Mouse (Mus musculus): ENCODE measurements around the gene Cacnb1. TPM values are rescaled to one million over a fixed set of nuclear protein-coding genes. Genes with fewer than 3 reads are reported as not detected.

Gene Cacnb1
- polyA plus RNA-seq, 1 experiment from 2014 or later = 0.95 TPM

DNA sequence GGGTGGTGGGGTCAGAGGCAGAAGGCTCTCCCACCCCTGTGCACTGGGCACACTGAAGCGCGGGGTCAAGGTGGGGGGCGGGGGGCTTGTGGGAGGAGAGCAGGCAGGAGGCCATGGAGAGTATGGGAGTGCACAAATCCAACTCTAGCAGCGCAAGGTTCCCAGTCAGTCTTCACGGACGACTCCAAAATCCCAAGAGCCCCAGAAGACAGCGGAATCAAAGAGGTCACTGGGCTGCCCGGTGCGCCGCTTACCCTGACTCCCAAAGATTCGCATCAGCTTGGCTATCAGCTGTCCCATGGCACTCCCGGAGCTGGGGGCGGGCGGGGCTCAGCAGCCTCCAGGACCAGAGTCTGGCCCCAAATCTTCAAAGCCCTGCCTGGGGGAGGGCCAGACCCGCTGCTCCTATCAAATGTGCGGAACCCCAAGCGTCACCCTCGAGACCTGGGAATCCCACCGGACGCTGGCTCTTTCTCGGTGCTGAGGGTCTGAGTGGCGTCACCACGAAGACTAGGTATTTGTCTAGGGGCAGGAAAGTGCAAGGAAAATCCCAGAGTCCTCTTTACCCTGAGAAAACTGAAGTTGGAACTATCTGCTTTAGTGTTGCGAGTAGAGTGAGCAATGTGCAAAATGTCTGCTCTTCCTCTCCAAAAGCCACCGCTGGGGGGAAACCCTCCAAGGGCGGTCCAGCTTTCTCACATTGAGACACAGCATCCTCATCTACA is 27.1 kb downstream of the Cacnb1 start, which contains the start of gene Arl5c:
Gene Arl5c (minus strand): TSS at position 618 of the 725 bp plus-strand sequence.
- Histone ChIP-seq H3K27me3 (replicated peaks) (peaks cover 70% of the 10 kb centered on the region), H3K27ac (no peak within 1 kb of the TSS), H3K4me3 (peak within 1 kb of the TSS; percentile 52), H3K9ac (peak within 1 kb of the TSS; percentile 55), H3K36me3 (no peaks in the 10 kb centered on the region), H3K4me1 (peaks cover 47% of the 10 kb centered on the region), H3K9me3 (replicated peaks) (no peaks in the 10 kb centered on the region), H3K4me2 (peak within 1 kb of the TSS; percentile 78)
- 1% methylated on average over 26 of the region's 26 CpGs for whole genome bisulfite sequencing (ENCODE audit: insufficient replicate concordance)
- peak; percentile 36; the same call in 1 of the 2 replicates for ATAC-seq

DNA sequence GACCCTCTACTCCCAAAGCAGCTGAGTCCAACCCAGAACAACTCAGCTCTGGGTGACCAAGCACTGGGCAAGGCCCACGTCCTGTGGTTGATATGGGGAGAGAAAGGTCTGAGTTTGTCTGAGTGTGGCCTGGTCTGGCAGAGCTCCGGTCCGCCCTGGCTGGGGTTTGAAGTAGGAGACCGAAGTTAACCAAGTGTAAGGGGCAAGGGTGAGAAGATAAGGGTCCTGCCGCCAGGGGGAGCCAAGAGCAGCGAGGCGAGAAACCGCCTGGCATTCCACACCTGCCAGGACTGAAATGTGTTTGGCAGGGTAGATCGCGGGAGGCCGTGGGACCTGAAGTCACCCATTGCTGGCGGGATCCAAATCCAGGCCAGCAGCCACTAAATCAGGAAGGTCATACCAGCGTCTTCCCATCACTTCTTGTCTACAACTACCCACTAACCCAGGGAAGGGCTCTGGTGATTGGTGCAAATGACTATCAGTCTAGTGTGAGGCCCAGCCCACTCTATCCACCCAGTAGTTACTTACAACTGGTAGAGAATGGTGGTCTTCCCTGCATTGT is 28.2 kb downstream of the Cacnb1 start:
- Histone ChIP-seq H3K9me3 (replicated peaks) (no peaks in the 10 kb centered on the region), H3K36me3 (no peaks in the 10 kb centered on the region), H3K4me1 (peaks cover 57% of the 10 kb centered on the region), H3K27me3 (replicated peaks) (peaks cover 65% of the 10 kb centered on the region), H3K4me2 (peak overlapping the region; percentile 78), H3K27ac (no peak overlapping the region), H3K9ac (peak overlapping the region; percentile 55), H3K4me3 (peak overlapping the region; percentile 52)
- WGBS (ENCODE audit: insufficient replicate concordance) = 7% methylated on average over 13 of the region's 13 CpGs
- peak; percentile 69 for ATAC-seq

DNA sequence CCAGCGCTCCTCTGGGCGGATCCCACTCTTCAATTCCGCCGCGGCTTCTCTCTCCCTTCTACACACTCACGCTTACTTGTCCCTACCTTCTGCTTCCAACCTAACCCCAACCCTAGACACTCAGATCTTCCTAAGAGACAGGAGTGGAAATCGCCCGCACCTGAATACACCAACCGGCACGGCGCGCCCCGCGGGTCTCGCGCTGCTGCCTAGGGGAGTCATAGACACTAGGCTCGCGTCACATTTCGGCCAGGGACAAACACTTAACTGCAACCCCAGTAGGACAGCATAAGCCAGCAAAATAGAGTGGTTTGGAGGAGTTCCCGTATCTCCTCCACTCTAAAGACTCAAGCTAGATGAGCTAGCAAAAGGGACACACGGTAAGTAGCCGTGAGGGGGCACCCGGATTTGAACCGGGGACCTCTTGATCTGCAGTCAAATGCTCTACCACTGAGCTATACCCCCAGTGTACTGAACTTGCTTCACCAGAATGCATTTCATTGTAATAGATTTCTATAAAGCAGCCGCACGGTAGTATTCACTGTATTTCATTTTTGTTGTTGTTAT is 34.2 kb downstream of the Cacnb1 start:
- H3K4me3 ChIP-seq = peak overlapping the region; percentile 89
- peaks cover 39% of the 10 kb centered on the region for H3K4me1 ChIP-seq
- no peaks in the 10 kb centered on the region for H3K36me3 ChIP-seq
- no peaks in the 10 kb centered on the region for H3K9me3 ChIP-seq (replicated peaks)
- peak; percentile 84 for ATAC-seq
- WGBS (ENCODE audit: insufficient replicate concordance) = under 1% methylated on average over 26 of the region's 26 CpGs
- H3K27ac ChIP-seq = peak overlapping the region; percentile 91
- H3K27me3 ChIP-seq (replicated peaks) = peaks cover 54% of the 10 kb centered on the region
- H3K4me2 ChIP-seq = peak overlapping the region; percentile 92
- peak overlapping the region; percentile 87 for H3K9ac ChIP-seq

DNA sequence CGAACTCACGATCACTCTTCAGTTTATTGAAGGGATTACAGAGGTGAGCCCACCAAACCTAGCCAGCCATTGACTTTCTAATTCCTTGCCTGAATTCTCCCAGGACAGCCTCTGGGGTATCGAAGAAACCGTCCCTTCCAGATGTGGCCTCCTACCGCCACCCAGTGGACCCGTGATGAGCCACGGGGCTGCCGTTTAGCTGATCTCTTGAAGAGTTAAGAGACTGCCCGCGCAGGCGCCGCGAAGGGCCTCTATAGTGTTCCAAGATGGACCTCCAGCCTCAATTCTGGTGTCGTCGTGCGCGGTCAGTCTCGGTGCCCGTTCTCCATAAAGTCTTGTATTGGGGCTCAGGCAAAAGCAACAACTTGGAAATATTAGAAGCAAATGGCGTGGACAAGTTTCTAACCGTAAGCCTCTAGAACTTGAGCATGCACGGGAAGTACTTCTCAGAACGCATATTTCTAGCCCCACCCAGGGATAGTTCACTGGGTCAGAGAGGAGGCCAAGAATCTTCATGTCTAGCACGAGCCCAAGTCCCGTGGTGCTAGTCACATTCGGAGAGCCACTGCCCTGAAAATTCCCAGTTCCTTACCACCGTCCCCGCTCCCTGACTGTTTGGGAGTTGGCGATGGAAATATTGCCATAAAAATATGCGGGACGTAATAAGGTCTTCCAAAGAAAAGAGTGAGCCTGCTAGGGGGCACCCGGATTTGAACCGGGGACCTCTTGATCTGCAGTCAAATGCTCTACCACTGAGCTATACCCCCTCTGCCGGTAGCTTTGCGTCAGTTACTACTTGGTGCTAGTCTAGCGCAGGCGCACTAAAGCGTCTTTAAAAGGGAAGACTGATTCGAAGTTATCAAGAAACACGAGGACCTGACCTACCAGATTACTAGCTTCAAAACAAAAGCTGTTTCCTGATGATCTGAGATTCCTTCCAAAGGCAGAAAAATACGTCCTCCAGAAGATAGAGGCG is 35.0 kb downstream of the Cacnb1 start:
- peak; percentile 77 for ATAC-seq
- H3K4me3 ChIP-seq = peak overlapping the region; percentile 89
- peak overlapping the region; percentile 87 for H3K9ac ChIP-seq
- peaks cover 62% of the 10 kb centered on the region for H3K27me3 ChIP-seq (replicated peaks)
- peak overlapping the region; percentile 91 for H3K27ac ChIP-seq
- no peaks in the 10 kb centered on the region for H3K9me3 ChIP-seq (replicated peaks)
- H3K36me3 ChIP-seq = no peaks in the 10 kb centered on the region
- H3K4me1 ChIP-seq = peaks cover 39% of the 10 kb centered on the region
- under 1% methylated on average over 42 of the region's 42 CpGs for WGBS (ENCODE audit: insufficient replicate concordance)
- H3K4me2 ChIP-seq = peak overlapping the region; percentile 92

DNA sequence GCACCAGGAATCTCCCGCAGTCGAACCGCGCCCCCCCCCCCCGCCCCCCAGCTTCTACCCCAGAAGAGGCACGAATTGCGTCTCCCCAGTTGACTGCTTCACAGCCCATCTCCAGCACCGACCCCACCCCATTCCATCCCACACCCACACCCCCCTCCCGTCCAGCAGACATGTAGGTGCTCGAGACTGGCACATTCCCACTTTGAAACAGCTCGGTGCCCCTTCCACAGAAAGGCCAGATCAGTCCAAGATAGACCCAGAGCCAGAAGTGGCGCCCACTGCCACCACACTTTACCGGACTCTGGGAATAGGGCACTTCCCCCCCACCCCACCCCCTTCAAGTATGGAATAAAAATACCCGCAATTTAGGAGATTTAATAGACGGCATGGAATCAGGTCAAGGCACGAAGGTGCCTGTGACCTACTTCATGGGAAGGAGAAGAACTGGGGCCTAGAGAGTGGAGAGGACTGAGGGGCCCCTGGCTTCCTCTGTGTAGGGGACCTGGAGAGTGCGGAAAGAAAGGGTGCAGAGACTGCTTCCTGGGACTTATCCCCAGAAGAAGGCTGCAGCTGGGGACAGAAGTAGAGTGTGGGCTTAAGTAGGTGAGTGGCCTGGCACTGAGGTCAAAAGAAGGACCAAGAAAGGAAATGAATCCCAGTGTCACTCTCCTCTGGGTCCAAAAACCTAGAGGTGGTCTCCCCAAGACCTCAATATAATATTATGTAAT is 35.9 kb downstream of the Cacnb1 start:
- no peak for ATAC-seq
- peaks cover 61% of the 10 kb centered on the region for H3K27me3 ChIP-seq (replicated peaks)
- H3K4me2 ChIP-seq = peak overlapping the region; percentile 92
- no peaks in the 10 kb centered on the region for H3K9me3 ChIP-seq (replicated peaks)
- WGBS (ENCODE audit: insufficient replicate concordance) = 25% methylated on average over 17 of the region's 17 CpGs
- no peaks in the 10 kb centered on the region for H3K36me3 ChIP-seq
- peak overlapping the region; percentile 89 for H3K4me3 ChIP-seq
- peak overlapping the region; percentile 54 for H3K9ac ChIP-seq
- peaks cover 39% of the 10 kb centered on the region for H3K4me1 ChIP-seq
- no peak overlapping the region for H3K27ac ChIP-seq

DNA sequence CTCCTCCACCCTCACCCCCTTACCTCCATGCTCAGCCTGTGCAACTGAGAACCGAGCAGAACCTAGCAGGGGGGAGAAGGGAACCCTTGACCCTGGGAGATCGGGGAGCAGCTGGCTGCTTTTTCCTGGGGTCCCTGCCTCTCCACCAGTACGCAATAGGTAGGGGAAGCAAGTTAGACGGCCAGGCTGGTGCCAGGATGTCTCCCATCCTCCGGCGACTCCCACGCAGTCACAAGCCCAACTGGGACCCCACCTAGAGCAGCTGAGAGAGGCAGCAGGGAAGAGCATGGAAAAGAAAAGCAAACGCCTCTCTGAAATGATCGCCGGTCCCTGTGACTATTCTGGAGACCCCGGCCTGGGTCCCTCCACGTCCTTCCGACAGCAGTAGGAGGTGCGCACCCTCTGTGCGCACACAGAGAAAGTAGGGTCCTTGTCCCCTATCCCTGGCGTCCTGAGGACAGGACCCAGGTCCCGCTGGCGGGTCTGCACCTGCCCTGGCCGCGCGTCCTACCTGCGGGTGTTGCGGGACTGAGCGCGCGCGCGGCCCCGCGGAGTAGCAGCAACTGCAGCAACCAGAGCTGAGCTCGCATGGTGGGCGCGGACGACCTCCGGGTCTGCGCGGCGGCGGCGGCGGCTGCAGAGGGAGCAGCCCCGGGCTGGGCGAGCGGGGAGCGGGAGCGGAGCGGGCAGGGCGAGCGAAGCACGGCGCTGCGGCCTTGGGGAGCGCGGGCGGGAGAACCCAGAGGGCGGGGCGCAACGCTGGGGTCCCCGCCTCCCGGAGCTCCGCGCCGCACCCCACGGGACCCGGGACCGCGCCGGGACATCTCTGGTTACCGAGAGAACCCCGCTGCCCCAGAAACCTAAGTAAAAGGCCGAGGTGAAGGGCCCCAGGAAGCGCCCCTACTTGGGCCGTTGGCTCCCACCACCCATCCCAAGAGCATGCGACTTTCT is 36.8 kb downstream of the Cacnb1 start, which contains the start of gene Plxdc1:
Gene Plxdc1 (minus strand): TSS at position 718 of the 951 bp plus-strand sequence.
- Histone ChIP-seq H3K4me1 (peaks cover 39% of the 10 kb centered on the region), H3K27ac (no peak within 1 kb of the TSS), H3K4me3 (peak within 1 kb of the TSS; percentile 89), H3K27me3 (replicated peaks) (peaks cover 67% of the 10 kb centered on the region), H3K36me3 (no peaks in the 10 kb centered on the region), H3K9ac (peak within 1 kb of the TSS; percentile 54), H3K4me2 (peak within 1 kb of the TSS; percentile 92), H3K9me3 (replicated peaks) (no peaks in the 10 kb centered on the region)
- WGBS (ENCODE audit: insufficient replicate concordance) = 5% methylated on average over 55 of the region's 74 CpGs
- no peak for ATAC-seq

DNA sequence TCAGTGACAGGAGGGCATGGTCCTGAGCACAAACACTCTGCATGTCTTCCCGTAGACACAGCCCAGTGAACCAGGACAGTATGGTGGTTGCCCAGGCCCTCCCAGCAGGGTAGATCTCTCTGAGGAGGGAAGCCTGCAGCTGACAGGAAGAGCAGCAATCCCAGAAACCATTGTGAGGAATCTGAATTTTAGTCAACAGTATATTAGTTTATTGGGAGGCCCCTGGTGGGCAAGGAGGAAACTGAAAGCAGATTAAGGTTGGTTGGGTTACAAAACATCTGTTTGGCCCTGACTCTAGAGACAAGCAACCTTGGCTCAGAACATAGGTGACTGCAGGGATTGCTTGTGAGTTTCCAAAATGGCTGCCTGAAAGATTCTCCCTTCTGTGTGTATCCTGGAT is 38.9 kb downstream of the Cacnb1 start:
- Histone ChIP-seq H3K4me2 (no peak overlapping the region), H3K9me3 (replicated peaks) (no peaks in the 10 kb centered on the region), H3K36me3 (no peaks in the 10 kb centered on the region), H3K4me3 (no peak overlapping the region), H3K9ac (no peak overlapping the region), H3K27me3 (replicated peaks) (peaks cover 73% of the 10 kb centered on the region), H3K4me1 (peaks cover 22% of the 10 kb centered on the region), H3K27ac (no peak overlapping the region)
- 61% methylated on average over 1 of the region's 1 CpGs for WGBS (ENCODE audit: insufficient replicate concordance)
- no peak for ATAC-seq

DNA sequence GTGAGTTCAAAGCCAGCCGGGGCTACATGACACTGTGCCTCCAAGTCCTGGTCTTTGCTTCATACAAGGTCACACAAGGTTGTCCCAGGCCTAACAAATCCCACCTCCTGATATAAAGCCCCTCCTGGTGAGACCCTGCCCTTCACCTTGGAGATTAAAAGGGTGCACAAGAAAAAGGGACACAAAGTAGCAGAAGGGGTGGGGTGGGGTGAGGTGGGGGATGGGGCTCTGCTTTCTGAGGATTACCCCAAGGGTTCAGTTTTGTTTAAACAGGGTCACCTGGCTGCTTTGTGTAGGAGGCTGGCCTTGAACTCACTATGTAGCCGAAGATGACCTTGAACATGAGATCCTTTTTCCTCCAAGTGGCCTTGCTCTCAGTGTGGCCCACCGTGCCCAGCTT is 39.3 kb downstream of the Cacnb1 start:
- H3K9ac ChIP-seq = no peak overlapping the region
- H3K27me3 ChIP-seq (replicated peaks) = peaks cover 77% of the 10 kb centered on the region
- H3K9me3 ChIP-seq (replicated peaks) = no peaks in the 10 kb centered on the region
- no peak overlapping the region for H3K27ac ChIP-seq
- no peaks in the 10 kb centered on the region for H3K36me3 ChIP-seq
- ATAC-seq = no peak
- no peak overlapping the region for H3K4me3 ChIP-seq
- no peak overlapping the region for H3K4me2 ChIP-seq
- H3K4me1 ChIP-seq = peaks cover 22% of the 10 kb centered on the region
- WGBS (ENCODE audit: insufficient replicate concordance) = 70% methylated on average over 3 of the region's 3 CpGs

DNA sequence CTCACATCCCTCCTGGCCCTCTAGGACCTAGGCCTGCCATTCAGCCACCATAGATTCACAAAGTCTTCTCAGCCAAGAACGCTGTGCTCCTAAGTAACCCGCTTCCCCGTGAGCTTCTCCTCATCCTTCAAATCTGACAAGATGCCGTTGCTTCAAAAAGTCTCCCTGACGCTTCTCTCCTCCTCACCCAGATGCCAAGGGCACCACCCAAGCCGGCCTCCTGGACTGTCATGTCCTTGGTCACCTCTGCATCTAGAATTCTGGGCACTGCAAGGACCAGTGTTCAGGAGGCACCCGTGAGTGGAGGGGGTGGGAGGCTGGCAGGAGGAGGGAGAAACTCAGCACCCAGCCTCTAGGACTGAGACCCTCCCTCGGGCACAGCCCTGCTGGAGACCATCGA is 40.1 kb downstream of the Cacnb1 start:
- Histone ChIP-seq H3K27ac (no peak overlapping the region), H3K9me3 (replicated peaks) (no peaks in the 10 kb centered on the region), H3K9ac (no peak overlapping the region), H3K27me3 (replicated peaks) (peaks cover 85% of the 10 kb centered on the region), H3K4me2 (no peak overlapping the region), H3K4me3 (no peak overlapping the region), H3K36me3 (no peaks in the 10 kb centered on the region), H3K4me1 (peaks cover 22% of the 10 kb centered on the region)
- 72% methylated on average over 9 of the region's 9 CpGs for WGBS (ENCODE audit: insufficient replicate concordance)
- no peak for ATAC-seq

DNA sequence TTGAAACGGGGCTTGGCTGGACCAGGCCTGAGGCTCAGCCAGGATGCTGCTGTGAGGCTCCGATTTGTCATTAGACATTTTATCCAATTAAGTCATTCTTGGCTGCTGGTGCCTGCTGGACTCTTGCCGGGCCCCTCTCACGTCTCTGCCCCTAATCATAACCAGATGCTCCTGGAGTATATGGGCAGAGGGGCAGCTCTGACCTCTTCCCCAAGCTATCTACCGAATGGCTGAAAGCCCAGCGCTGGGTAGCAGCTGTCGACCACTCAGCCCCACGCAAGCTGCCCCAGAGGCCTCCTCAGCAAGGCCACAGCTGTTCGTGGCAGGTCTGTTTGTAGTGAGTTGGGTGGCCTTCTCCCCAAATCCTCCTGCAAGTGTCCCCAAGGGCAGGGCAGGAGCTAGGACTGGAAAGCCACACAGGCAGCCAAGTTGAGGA is 42.3 kb downstream of the Cacnb1 start:
- ATAC-seq = no peak
- Histone ChIP-seq H3K27ac (no peak overlapping the region), H3K36me3 (no peaks in the 10 kb centered on the region), H3K9ac (no peak overlapping the region), H3K4me2 (no peak overlapping the region), H3K4me3 (no peak overlapping the region), H3K4me1 (no peaks in the 10 kb centered on the region), H3K27me3 (replicated peaks) (peaks cover 78% of the 10 kb centered on the region), H3K9me3 (replicated peaks) (no peaks in the 10 kb centered on the region)
- 72% methylated on average over 9 of the region's 9 CpGs for WGBS (ENCODE audit: insufficient replicate concordance)

Data from liver, embryonic 12.5 days (tissue).